Mouse (Mus musculus) stomach, postnatal 0 days (tissue): Measurements from ENCODE around the gene Furin. TPM values are rescaled to one million over a fixed set of nuclear protein-coding genes. Genes with fewer than 3 reads are reported as not detected.

ENCODE experiments used
- ATAC-seq: fragments of 200-750 bp; cut with Nextera tagmentation; 2 replicates; pipeline ENCODE4 v1.8.0; 2017; ENCODE audit not compliant: low FRiP score, low TSS enrichment
- DNase-seq: peaks from one replicate; pipeline ENCODE4 v3.0.0-alpha.2; 2016; ENCODE audit warnings: low spot score
- H3K27ac ChIP-seq: fragments of 300-500 bp; sonication (generic); replicated peaks from 2 replicates; pipeline ENCODE4 v1.5.1; 2014; ENCODE audit warnings: mild to moderate bottlenecking, control low read depth
- H3K27me3 ChIP-seq: fragments of 300-500 bp; sonication (generic); 2 replicates; pipeline ENCODE4 v1.6.1; 2014; ENCODE audit warnings: low read length; ENCODE audit not compliant: control insufficient read depth, insufficient read depth
- H3K36me3 ChIP-seq: fragments of 300-500 bp; sonication (generic); 2 replicates; pipeline ENCODE4 v1.6.1; 2014; ENCODE audit warnings: low read length, mixed read lengths; ENCODE audit not compliant: control insufficient read depth, insufficient read depth
- H3K4me1 ChIP-seq: fragments of 300-500 bp; sonication (generic); replicated peaks from 2 replicates; pipeline ENCODE4 v1.6.1; 2014; ENCODE audit warnings: antibody characterized with exemption; ENCODE audit not compliant: control insufficient read depth, insufficient read depth
- H3K4me2 ChIP-seq: fragments of 300-500 bp; sonication (generic); replicated peaks from 2 replicates; pipeline ENCODE4 v1.6.1; 2014; ENCODE audit warnings: low read depth, mild to moderate bottlenecking, control low read depth, moderate library complexity
- H3K4me3 ChIP-seq: fragments of 300-500 bp; sonication (generic); 2 replicates; pipeline ENCODE4 v1.5.1; 2014; ENCODE audit warnings: low read depth, low read length, control low read depth
- H3K9ac ChIP-seq: fragments of 300-500 bp; sonication (generic); 2 replicates; pipeline ENCODE4 v1.6.1; 2014; ENCODE audit warnings: mild to moderate bottlenecking, low read length, control low read depth, mixed read lengths
- H3K9me3 ChIP-seq: fragments of 300-500 bp; sonication (generic); 2 replicates; pipeline ENCODE4 v1.6.1; 2016; ENCODE audit warnings: low read length; ENCODE audit not compliant: control insufficient read depth
- CTCF ChIP-seq: IDR thresholded peaks from 2 replicates; pipeline ENCODE4 v1.5.1; 2016; ENCODE audit warnings: antibody characterized with exemption, low read depth, mild to moderate bottlenecking, moderate library complexity
- EP300 ChIP-seq: optimal IDR thresholded peaks from 2 replicates; pipeline ENCODE3; 2016; ENCODE audit warnings: antibody characterized with exemption
- WGBS: fragments of 180-500 bp; shearing (Covaris S2); extraction: QIAGEN DNeasy Blood & Tissue Kit; methylation state at CpG from one replicate; pipeline ENCODE4 v1.1.7; 2014; 5-methylcytosine and 5-hydroxymethylcytosine counted together
- polyA plus RNA-seq: library from polyadenylated mRNA; unstranded; fragments of >200 nt; fragmentation: Nextera tagmentation; extraction: Ambion mirVana; gene quantifications from 2 replicates; pipeline ENCODE4 v1.2.1, GENCODE M21; 2015

The Furin gene
- polyA plus RNA-seq, 1 experiment from 2014 or later, result 17.6 TPM

DNA sequence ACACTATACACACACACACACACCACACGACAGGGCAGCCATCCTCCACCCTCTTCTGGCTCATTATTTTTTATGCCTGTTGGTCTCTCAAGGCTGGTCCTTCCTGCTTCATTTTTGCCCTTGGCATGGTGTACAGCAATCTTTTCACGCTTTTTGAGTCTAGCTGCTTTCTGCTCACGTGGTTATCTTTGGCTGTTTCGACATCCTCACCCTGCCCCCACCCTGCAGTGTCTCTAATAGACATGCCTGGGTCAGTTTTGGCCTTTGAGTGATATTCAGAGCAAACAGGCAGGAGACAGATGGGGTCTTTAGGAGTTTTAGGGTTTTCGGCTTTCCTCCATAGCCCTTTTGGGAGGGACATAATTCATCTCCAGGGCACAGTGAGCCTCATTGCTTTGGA lies 58.4 kb downstream of the Furin start:
- ATAC-seq (no peak), DNase-seq (no peak)
- no peaks in the 10 kb centered on the region for H3K27me3 ChIP-seq
- 82% methylated on average over 5 of the region's 5 CpGs for WGBS
- H3K9ac ChIP-seq, result no peak overlapping the region
- TF ChIP-seq EP300 (no peak), CTCF (no peak)
- no peaks in the 10 kb centered on the region for H3K4me1 ChIP-seq
- no peak overlapping the region for H3K4me3 ChIP-seq
- H3K4me2 ChIP-seq, result no peak overlapping the region
- no peak overlapping the region; the same call in 1 of the 2 replicates for H3K27ac ChIP-seq
- H3K36me3 ChIP-seq, result no peaks in the 10 kb centered on the region; the same call in 1 of the 2 replicates
- H3K9me3 ChIP-seq, result no peaks in the 10 kb centered on the region

DNA sequence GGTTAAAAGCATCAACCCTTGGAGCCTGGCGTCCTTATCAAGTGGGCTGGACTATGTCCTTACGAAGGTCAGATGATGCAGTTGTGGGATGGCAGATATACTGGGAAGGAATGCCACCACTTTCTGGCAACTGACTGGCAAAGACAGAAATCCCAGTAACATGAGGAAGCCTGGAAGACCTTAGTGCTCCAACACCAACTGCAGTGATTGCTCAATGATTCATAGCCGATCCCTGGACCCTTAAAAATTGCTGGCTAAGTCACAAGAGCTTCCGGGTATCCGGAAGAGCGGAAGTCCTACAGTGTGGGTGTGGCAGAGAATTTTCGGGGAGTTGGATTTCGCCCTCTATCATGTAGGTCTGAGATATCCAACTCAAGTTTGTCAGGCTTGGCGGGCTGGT lies 59.1 kb downstream of the Furin start:
- Histone ChIP-seq H3K27me3 (no peaks in the 10 kb centered on the region), H3K36me3 (no peaks in the 10 kb centered on the region; the same call in 1 of the 2 replicates), H3K9ac (no peak overlapping the region), H3K27ac (no peak overlapping the region), H3K4me1 (no peaks in the 10 kb centered on the region), H3K9me3 (no peaks in the 10 kb centered on the region), H3K4me3 (no peak overlapping the region), H3K4me2 (no peak overlapping the region)
- no peak for ATAC-seq
- DNase-seq, result no peak
- WGBS, result 93% methylated on average over 9 of the region's 9 CpGs
- TF ChIP-seq EP300 (no peak), CTCF (no peak)

- WGBS, result 24% methylated on average over 19 of the region's 19 CpGs
- peaks cover 7% of the 10 kb centered on the region; the same call in 1 of the 2 replicates for H3K4me1 ChIP-seq
- no peaks in the 10 kb centered on the region for H3K9me3 ChIP-seq
- peak overlapping the region; percentile 77 for H3K9ac ChIP-seq
- peak overlapping the region; percentile 74; the same call in 1 of the 2 replicates for H3K27ac ChIP-seq
- DNase-seq (no peak), ATAC-seq (no peak)
- no peaks in the 10 kb centered on the region for H3K36me3 ChIP-seq
- no peaks in the 10 kb centered on the region for H3K27me3 ChIP-seq
- H3K4me3 ChIP-seq, result peak overlapping the region; percentile 50
- no peak for TF ChIP-seq EP300
- TF ChIP-seq CTCF, result no peak
- peak overlapping the region; percentile 81 for H3K4me2 ChIP-seq
These were observed 61.8 kb downstream of the Furin start for GRCm38 (mm10) chr7:80343270-80344018.

GRCm38 (mm10) chr7:80342858-80343257 lies 62.4 kb downstream of the Furin start, which contains the start of gene Hddc3:
Hddc3 (plus strand) TSS chr7:80343104.
- peaks cover 7% of the 10 kb centered on the region; the same call in 1 of the 2 replicates for H3K4me1 ChIP-seq
- ATAC-seq, result peak; percentile 62
- no peaks in the 10 kb centered on the region for H3K9me3 ChIP-seq
- H3K27ac ChIP-seq, result peak within 1 kb of the TSS; percentile 74; the same call in 1 of the 2 replicates
- under 1% methylated on average over 25 of the region's 25 CpGs for WGBS
- peak within 1 kb of the TSS; percentile 77 for H3K9ac ChIP-seq
- H3K4me3 ChIP-seq, result peak within 1 kb of the TSS; percentile 50
- H3K27me3 ChIP-seq, result no peaks in the 10 kb centered on the region
- TF ChIP-seq EP300 (peak; percentile 69), CTCF (peak; percentile 87)
- H3K4me2 ChIP-seq, result peak within 1 kb of the TSS; percentile 81
- H3K36me3 ChIP-seq, result no peaks in the 10 kb centered on the region
- peak; percentile 96 for DNase-seq

DNA sequence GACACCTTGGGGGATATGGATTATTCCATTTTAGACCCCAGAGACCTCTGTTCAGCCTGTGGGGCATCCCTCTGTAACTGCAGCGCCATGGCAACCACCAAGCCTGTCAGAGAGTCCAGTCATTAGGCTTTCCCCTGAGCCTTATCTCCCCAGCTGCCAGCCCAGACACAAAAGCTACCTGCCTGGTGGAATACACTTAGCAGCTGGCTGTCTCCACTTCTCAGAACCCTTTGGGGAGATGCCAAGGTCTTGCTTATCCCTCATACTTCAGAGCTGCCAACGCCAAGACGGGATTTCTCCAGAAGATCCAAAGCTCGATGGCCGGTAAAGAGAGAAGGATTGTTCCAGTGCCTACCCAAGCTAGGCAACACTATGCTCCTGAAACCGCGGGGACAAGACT lies 63.4 kb downstream of the Furin start:
- Histone ChIP-seq H3K9ac (no peak overlapping the region), H3K36me3 (no peaks in the 10 kb centered on the region), H3K4me2 (no peak overlapping the region), H3K4me1 (peaks cover 7% of the 10 kb centered on the region; the same call in 1 of the 2 replicates), H3K4me3 (no peak overlapping the region), H3K27me3 (no peaks in the 10 kb centered on the region), H3K27ac (no peak overlapping the region), H3K9me3 (no peaks in the 10 kb centered on the region)
- 73% methylated on average over 7 of the region's 7 CpGs for WGBS
- ATAC-seq (no peak), DNase-seq (no peak)
- no peak for TF ChIP-seq EP300
- TF ChIP-seq CTCF, result no peak

GRCm38 (mm10) chr7:80340793-80341192 lies 64.4 kb downstream of the Furin start, which contains the start of gene Unc45a:
Unc45a (minus strand) TSS chr7:80341005.
- TF ChIP-seq EP300 (no peak), CTCF (peak; percentile 87)
- 3% methylated on average over 11 of the region's 11 CpGs for WGBS
- Histone ChIP-seq H3K27ac (peak within 1 kb of the TSS; percentile 95), H3K9me3 (no peaks in the 10 kb centered on the region), H3K9ac (peak within 1 kb of the TSS; percentile 71), H3K4me2 (peak within 1 kb of the TSS; percentile 79), H3K4me1 (peaks cover 7% of the 10 kb centered on the region; the same call in 1 of the 2 replicates), H3K27me3 (no peaks in the 10 kb centered on the region), H3K36me3 (peaks cover 9% of the 10 kb centered on the region; the same call in 1 of the 2 replicates), H3K4me3 (peak within 1 kb of the TSS; percentile 59)
- peak; percentile 87 for DNase-seq
- peak; percentile 68 for ATAC-seq
